Mouse (Mus musculus): ENCODE results near the gene Ano10.

The Ano10 gene

DNA sequence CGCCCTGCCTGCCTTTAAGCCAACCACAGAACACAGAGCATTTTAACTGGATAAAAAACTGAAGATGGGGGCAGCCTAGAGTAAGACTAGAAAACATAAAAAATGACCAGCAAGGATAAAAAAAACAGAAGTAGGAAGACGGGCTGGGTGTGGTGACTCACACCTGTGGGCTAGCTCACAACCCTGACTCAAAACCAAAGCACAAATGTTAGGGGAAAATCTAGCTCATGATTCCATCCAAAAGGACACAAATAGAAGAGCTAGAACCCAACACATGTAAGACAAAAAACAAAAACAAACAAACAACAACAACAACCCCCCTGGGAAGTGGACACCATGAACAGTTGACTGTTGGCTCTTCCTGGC is 49.4 kb downstream of the Ano10 start:
- no peak for DNase-seq (ENCODE audit: low spot score)

DNA sequence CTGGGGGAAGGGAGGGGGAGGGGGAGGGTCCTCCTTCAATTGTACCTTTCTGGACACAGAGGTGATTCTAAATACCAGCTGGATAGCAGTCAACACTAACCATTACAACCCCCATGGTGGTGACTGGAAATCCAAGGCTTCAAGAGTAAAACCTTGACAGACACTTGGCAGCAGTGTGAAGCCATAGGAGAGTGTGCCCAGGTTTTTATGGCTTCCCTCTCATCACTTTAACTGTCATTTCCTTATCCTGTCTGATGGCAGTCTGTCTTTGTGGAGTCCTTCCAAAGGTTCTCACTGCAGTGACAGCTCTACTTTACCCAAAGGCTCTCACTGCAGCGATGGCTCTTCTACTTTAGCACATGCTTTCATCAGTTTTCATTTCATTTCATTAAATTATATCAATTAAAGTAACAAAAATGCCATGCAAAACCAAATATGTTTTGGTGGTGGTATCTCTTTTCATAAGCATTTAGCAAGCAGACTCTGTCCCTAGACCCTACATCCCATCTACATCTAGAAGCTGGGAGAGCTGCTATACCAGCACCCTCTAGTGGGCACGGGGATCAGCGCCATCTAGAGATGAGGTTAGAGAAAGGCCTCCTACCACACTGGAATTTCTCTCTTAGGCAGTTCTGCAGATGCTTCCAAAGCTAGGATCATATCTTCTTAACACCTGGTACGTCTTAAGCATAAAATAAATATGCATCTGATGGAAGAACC is 50.0 kb downstream of the Ano10 start:
- DNase-seq (ENCODE audit: low spot score): peak; percentile 75

DNA sequence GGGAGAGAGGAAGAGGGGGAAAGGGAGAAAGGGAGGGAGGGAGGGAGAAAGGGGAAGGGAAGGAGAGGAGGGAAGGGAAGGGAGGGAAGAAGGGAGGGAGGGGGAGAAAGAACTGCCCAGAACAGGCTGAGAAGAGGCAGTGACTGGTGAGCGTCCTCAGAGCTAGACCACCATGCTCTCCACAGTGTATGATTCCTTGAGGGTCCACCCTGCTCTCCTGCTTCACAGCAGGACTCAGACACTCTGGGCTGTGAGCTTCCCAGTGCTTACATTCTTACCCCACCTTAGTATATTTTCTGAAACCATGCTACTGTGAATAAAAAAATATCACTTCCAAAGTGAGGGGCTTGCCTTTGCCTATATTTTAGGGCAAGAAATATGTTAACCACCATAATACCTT is 50.9 kb downstream of the Ano10 start:
- no peak for DNase-seq (ENCODE audit: low spot score)

DNA sequence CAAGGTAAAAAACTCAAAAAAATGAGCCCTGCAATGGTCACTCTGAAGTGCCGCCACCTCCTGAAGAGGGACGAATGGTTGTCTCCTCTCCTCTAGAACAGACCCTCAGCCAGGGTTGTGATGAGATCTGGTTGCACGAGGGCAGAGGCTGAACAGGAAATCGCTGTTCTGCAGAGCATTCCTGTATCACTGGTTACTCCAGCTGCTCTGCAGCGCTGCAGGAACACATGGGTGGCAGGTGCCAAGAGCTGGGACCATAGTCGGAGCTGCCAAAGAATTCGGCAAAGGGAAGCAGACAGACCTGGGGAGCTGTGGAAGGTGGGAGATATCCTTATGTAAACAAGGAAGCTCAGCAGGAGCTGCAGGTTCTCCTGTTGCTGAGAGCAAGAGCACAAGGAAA is 51.4 kb downstream of the Ano10 start:
- no peak for DNase-seq (ENCODE audit: low spot score)

DNA sequence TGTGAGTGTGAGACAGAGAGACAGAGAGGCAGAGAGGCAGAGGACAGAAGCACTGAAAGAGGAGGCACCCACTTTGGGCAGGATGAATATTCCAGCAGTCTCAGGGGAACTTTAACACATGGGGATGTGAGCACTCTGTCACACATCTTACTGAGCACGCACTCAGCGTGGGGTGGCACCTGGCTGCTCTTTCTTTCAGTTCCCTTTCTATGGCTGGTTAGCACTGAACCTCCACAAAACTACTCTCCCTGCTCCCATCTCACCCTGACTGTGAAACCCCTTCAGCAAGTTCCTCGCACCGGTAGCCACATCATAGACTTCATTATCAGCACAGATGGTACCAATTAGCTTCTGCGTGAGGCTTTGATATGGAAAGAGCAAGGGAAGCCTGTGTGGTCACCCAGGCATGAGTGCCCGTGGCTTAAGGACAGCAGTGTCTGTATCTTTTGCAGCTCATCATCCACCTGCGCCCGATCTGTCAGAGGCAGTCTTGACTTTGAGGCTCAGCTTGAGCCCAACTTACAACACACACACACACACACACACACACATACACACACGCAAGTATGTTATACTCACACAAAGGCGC is 52.3 kb downstream of the Ano10 start:
- no peak for DNase-seq (ENCODE audit: low spot score)

DNA sequence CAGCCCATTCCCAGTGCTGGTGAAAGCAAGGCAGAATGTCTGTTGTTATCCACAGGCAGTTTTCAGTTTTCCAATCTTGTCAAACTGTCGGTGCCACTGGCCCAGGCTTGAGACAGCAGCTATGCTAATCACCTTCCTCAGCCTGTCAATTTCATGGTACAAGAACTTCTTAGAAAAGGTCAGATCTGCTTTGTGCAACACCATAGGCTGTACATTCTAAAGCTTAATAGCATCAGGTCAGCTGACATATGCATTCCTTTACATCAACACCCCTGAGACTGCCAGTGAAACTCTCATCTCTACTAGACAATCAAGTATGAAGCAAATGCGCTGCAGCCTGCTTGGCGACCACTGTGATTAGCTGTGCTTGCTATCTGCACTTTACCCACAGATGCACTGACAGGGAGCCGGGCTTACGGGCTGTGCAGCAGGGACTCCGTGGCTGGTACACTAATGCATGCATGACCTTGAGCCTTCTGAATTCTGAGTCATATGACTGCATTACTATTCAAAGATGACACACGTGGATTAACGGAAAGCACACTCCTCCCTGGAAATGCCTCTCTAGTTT is 53.5 kb downstream of the Ano10 start:
- no peak for DNase-seq (ENCODE audit: low spot score)

DNA sequence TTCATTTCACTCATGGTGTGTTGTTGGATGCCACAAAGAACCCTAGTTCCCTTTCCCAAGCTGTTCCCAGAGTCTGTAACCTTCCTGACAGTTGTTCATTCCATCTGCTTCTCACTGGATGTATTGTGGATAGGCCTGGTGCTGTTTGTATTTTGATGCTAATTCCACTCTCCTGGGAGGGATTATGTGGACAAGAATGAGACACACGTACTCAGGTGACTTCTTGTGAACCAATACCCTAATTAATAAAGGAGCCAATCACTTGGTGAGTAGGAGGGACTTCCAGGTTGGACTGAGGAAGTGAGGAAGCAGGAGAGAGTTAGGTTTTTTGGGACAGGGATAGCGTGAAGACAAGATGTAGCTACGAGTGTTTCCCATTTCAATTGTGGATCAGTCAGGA is 59.5 kb downstream of the Ano10 start:
- DNase-seq (ENCODE audit: low spot score): no peak

DNA sequence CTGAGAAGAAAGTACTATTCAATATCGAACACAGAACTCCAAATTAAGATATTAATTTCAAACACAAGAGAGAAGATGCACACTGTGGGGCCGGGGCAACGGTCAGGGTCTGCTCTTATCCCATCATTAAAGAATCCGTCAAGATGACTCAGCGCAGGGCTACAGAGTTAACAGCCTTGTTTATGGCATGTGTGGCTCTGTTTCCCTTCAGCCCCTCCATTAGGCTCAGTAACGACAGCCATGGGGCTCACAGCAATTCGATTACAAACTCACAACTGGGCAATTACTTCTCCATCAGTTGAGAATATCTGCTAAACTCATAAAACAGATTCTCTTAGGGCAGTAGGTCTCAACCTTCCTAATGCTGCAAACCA is 60.3 kb downstream of the Ano10 start:
- no peak for DNase-seq (ENCODE audit: low spot score)

DNA sequence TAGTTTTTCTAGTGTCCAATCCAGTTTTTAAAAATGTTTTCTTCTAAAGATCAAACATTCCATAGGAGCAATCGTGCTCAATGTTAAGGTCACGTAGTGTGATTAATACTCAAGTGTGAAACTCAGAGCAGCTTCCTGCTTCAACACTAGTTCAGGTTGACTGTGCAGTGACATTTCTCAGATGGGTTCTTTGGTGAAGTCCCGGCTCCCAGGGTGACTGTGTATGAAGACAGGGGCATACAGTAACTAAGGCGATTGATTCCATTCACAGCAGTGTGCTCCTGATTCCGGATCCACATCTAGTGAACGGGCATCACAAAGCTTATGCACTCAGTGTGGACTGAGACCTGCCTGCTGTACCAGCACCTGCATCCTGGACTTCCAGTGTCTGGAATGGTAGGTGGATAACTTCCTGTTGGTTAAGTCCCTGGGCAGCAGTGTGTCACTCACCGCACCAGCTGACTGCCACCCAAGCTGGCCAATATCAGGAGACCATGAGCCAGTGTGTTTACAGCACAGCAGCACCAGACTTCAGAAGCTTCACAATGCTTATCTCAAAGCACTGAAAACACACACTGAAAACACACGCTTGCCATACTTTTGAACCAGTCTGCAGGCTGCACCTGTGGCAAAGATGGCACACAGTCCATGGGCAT is 60.8 kb downstream of the Ano10 start:
- no peak for DNase-seq (ENCODE audit: low spot score)

DNA sequence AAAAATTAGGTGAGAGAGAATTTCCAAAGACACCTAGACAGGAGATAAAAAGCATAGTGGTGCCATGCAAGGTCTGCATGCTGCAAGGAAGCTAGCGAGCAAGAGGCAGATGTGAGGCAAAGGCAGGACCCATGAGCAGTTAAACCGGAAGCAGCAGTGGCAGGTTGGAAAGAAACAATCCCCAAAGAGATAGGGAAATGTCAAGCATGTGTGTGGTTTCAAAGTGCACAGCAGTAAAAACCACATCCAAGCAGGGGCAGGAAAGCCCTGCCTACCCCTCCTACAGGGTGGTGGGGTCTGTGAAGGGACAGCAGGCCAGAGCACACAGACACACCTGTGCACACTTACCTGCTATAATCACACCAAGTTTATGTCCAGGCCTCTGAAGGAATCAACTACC is 61.3 kb downstream of the Ano10 start:
- DNase-seq (ENCODE audit: low spot score): no peak

DNA sequence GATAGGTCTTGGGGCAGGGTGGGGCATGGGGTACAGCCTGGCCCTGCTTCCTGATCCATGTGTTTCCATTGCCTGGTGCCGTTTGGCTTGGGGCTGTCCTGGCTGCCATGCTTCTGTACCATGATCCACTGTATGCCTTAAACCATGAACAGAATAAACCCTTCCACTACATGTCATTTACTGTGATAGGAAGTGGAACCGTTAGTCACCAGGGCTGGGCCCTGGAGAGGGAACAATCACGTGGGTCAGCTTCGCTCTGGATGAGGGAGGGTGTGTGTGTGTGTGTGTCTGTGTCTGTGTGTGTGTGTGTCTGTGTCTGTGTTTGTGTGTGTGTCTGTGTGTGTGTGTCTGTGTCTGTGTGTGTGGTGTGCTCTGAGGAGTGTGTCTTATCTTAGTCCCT is 63.5 kb downstream of the Ano10 start:
- no peak for DNase-seq (ENCODE audit: low spot score)

DNA sequence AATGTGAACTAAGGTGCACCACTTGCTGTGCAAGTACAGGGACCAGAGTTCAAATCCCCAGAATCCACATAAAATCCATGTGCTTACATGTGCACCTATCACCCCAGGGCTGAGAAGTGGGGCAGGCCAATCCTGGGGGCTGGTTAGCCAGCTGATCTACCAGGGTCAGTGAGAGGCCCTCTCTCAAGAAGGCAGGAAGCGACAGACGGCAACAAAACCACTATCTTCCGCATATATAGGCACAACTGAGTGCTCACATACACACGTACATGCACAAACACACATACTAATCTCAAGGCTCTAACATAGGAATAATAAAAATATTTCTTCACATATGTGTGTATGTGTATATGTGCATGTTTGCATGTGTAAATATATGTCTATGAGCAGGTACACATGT is 67.8 kb downstream of the Ano10 start:
- no peak for DNase-seq (ENCODE audit: low spot score)

DNA sequence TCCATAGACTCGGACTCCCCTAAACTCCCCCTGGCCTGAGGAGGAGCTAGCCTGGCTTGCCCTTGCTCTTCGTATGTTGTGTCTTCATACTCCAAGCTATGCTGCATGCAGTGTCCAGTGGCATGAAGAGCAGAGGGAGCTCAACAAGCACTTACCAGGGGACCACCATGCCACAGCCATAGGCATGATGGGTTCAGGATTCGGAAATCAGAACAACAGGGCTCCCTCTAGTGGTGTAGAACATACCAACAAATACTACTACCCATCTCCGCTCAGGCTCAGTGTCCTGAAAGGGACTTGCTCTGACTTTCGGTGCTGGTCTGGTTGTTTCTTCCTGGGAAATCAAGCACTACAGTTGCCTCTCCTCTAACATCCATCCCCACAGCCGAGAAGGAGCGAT is 68.9 kb downstream of the Ano10 start:
- DNase-seq (ENCODE audit: low spot score): peak; percentile 87

DNA sequence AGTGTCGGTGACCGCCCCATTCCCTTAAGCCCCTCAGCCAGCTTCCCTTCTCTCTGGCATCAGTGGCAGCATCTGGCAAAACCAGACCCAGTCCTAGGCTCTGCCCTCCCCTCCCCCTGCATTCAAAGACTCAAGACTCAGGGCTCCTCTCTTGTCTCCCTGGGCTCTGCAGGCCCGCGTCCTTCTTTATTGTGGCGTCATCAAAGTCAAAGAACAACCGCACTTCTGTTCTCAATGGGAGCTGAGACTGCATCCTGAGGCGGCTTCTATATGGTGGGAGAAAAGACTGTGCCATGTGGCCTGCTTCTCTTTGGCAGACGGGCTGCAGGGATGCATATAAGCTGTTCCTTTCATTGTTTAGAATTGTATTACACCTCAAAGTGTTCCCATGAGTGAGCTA is 71.2 kb downstream of the Ano10 start:
- DNase-seq (ENCODE audit: low spot score): no peak

DNA sequence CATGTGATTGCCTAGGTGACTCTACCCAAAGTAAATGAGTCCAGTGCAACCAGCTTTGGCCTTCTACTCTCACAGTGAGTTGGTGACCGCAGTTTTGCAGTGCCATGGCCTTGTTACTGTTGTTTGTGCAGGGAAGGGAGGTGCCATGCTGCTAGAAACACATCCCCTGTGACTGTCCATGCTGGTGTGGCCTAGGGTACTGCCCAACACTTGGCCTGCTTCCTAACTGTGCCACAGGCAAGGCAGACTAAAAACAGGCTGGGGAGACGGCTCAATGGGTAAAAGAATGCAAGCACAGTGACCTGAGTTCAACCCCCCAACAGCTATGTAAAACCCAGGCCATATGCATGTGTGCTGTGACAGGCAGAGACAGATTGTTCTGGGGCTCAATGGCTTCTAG is 74.3 kb downstream of the Ano10 start:
- DNase-seq (ENCODE audit: low spot score): no peak

DNA sequence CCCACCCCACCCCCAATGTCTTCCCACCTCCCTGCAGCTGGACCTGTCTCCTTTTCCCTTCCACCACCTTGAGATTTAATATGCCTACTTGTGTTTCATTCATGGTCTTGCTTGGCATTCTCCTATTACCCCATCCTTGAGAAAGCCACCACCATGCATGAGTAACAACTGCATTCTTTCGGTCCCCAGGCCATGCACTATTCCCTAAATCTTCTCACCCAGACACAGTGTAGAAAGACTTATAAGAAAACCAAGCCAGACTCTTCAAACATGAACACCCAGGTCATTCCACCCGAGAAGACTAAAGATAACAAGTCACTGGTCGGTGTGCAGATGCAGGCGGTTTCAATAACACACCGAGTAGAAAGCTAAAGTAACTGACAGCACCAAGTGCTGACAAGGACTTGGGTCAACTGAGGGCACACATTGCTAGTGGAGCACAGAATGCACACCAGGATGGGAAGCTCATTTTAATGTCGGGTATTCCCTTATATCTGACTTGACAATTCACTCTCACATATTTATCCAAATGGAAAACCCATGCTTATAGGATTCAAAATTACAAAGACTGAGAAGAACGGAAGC is 77.2 kb downstream of the Ano10 start:
- no peak for DNase-seq (ENCODE audit: low spot score)

DNA sequence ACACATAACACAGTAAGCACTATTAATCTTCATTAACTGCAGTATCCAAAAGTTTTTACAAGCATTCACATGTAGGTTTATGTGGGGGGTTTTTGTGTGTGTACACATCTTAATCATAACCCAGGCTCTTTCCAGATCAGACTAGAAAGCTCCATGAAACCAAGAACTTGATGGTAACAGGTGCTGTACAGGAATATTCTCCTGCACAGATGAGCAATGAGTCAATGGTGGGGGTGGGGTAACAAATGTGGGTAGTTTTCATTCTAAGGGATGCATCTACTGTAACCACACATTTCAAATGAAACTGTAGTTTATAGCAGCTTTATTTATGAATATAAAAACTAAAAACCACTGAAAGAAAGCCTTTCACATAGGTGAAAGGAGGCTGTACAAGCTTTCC is 79.1 kb downstream of the Ano10 start:
- DNase-seq (ENCODE audit: low spot score): no peak

DNA sequence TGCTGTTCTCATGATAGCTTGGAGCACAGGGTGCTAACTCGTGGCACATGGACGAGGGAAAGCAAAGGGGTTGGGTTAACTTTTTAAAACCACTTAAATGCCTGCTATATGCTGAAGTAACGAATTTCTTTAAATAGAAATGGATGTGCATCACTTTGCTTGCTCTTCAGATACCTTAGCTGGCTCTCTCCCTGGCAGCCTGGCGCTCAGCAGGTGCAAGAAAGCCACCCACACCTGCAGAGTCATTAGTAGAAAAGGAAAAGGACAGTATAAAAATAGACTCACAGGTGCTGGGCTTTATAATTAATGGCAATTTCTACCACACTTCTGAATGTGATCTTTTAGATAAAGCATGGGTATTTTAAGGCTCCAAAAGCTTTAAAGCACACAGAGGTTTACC is 85.9 kb downstream of the Ano10 start:
- DNase-seq (ENCODE audit: low spot score): no peak

DNA sequence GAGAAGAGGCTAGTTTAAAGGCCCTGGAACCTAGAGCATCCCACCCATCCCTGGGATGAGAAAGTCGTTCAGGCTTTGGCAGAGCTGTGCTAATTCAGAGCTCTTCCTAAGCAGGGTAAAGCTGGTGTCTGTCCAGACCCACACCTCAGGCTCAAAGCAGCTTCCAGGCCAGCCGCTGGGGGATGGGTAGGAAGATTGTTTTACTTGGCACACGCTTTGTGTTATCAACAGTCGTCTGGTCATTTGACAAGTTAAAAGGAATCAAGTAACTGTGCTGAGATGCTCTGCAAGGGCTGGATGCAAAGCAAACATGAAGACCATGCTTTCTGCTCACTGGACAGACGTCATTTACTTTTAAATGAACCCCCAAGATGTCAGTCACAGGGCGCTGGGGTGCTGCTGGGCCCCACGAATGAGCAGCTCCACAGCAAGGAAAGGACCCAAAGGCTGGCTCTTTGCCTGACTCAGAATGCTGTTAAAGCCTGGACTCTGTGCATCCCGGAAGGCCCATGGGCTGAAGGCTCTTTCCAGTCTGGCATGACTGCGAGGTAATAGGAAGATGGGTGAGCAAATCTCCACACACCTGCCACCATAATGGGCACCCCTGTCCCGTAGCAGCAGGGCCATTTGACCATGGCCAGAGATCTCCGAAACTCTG is 88.6 kb downstream of the Ano10 start:
- DNase-seq (ENCODE audit: low spot score): no peak

DNA sequence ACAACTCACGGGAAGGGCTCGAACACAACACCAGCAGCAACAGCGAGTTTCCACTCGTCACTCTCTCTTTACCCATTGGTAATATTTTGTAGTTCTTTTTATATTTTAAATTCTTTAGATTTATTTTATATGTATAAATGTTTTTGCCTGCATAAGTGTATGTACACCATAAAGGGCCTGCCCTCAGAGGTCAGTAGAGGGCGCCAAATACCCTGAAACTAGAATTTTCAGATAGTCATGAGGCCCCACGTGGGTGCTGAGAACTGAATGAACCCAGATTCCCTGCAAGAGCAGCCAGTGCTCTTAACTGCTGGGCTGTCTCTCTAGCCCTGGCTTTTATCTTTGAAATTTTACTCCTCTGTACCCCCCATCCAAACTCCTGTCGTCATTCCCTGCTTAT is 89.7 kb downstream of the Ano10 start:
- DNase-seq (ENCODE audit: low spot score): peak; percentile 41

DNA sequence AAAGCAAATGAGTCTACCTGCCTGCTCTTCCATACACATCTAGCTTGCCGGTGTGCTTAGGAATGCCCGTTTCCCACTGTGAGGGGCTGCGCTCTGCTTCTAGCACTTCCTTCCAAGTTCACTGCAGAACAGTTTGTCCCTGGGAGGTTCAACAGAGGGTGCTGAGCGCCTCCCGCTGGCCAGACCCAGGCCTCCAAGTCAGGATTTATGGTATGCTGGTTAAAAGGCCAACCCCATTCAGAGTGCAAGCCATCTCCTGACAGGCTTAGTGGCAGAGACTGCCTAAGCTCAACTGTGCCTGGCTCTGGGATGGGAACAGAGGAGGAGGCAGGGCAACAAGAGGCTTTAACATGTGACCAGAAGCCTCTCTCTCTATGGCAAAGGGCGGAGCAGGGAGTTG is 95.0 kb downstream of the Ano10 start:
- peak; percentile 31 for DNase-seq (ENCODE audit: low spot score)

DNA sequence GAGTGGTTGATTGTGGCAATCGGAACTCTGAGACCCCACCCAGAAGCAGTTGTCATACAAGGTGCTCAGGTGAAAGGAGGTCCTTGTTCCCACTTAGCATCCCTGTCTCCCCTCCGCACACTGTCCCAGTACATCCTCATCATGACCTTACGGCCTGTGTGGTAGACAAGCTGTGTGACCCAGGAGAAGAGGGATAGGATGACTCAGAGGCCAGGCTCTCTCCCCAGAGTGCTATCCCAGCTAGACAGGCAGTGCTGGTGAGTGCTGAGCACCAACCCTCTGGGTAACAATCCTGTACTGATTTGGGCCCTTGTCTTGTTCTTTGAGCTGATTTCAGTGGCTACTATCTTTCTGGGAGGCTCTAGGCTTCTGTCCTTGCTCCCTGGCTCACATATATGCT is 95.6 kb downstream of the Ano10 start:
- DNase-seq (ENCODE audit: low spot score): no peak

DNA sequence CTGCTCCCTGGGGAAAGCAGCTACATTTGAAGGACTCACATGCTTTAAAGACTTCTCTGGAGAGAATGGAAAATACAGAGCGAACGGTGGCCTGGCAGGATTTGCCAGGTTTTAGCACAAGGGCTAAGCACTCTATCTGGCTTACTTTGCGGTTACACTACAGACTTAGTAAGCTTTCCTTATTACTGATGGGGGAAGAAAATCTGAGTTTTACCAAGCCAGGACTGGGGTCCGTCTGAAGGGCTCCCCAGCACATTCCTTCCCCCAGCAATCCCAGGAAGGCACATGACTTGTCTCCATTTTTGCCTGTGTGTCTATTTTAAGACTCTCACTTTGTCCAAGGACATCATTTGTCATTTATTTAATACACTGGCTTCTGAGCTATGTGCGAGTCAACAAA is 97.2 kb downstream of the Ano10 start:
- DNase-seq (ENCODE audit: low spot score): no peak

Measured in retina, embryonic 14.5 days (tissue).